Mouse (Mus musculus): Measurements from ENCODE around the gene Cfap77. TPM values are rescaled to one million over a fixed set of nuclear protein-coding genes. Genes with fewer than 3 reads are reported as not detected.

The Cfap77 gene
- polyA plus RNA-seq, 1 experiment: 0.06 TPM

DNA sequence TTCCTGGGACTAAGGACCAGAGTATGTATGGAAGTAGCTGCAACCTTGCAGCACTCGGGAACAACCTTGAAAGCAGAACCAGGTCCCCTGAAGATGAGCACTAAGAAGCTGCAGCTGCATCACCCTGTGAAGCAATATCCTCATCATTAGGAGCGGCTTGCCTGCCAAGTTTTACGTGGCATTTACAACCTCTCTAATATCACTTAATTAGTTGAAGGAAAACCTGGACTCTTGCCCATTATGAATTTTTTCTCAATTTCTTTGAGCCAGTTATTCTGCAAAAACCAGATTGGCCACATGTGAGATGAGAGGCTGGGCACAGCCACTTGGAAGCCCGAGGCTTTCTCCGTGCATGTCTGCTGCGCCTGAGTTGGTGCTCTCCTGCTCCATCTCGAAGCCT, 159.0 kb downstream of the Cfap77 start:
- Histone ChIP-seq H3K4me2 (ENCODE audit: low read depth) (no peak overlapping the region), H3K27me3 (ENCODE audit: control insufficient read depth, insufficient read depth, insufficient read length) (no peaks in the 10 kb centered on the region), H3ac (ENCODE audit: control insufficient read depth, insufficient read length) (no peak overlapping the region), H3K4me3 (no peak overlapping the region), H3K36me3 (ENCODE audit: control insufficient read depth, insufficient read depth) (peaks cover 17% of the 10 kb centered on the region), H3K79me2 (ENCODE audit: control insufficient read depth, insufficient read depth) (no peaks in the 10 kb centered on the region)
- TF ChIP-seq MAX (IDR thresholded peaks at IDR 0.05; ENCODE audit: low read depth): no peak
- no peak for TF ChIP-seq MYOG (IDR thresholded peaks at IDR 0.05; ENCODE audit: control insufficient read depth in 1 of 3, insufficient read depth in 1 of 3, insufficient read length in 2 of 3, low read depth in 2 of 3)
- TF ChIP-seq USF1 (IDR thresholded peaks at IDR 0.05; ENCODE audit: low read depth): no peak

DNA sequence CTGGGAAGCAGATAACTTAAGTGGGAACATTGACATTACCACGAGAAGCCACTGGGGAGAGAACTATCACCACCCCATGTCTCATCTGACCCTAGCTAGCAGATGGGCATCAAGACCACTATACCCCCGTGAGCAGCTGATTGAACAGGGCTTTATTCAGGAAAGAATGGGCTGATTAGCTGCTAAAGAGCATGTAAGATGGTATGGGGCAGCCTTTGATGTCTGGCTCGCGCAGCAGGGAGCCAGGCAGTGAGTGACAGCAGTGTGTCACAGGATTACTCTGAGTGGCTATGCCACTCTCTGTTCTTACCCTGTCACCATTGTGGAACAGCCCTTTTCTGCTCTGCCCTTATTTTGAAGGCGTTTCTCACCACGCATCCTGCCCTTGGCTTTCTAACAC, 161.3 kb downstream of the Cfap77 start:
- Histone ChIP-seq H3K79me2 (ENCODE audit: control insufficient read depth, insufficient read depth) (no peaks in the 10 kb centered on the region), H3ac (ENCODE audit: control insufficient read depth, insufficient read length) (no peak overlapping the region), H3K4me2 (ENCODE audit: low read depth) (no peak overlapping the region), H3K36me3 (ENCODE audit: control insufficient read depth, insufficient read depth) (peaks cover 18% of the 10 kb centered on the region), H3K27me3 (ENCODE audit: control insufficient read depth, insufficient read depth, insufficient read length) (no peaks in the 10 kb centered on the region), H3K4me3 (no peak overlapping the region)
- TF ChIP-seq CEBPB (IDR thresholded peaks at IDR 0.05; ENCODE audit: insufficient read depth, poor library complexity, severe bottlenecking) (no peak), MYOG (IDR thresholded peaks at IDR 0.05; ENCODE audit: control insufficient read depth in 1 of 3, insufficient read depth in 1 of 3, insufficient read length in 2 of 3, low read depth in 2 of 3) (no peak), REST (IDR thresholded peaks at IDR 0.05; ENCODE audit: insufficient read depth, insufficient read length) (no peak), POLR2A (IDR thresholded peaks at IDR 0.05; ENCODE audit: insufficient read length, low read depth) (no peak), MYOD1 (IDR thresholded peaks at IDR 0.05; ENCODE audit: control insufficient read depth in 1 of 3, insufficient read length in 2 of 3, low read depth in 2 of 3) (no peak), SRF (IDR thresholded peaks at IDR 0.05; ENCODE audit: control insufficient read depth, insufficient read length, low read depth) (no peak), POLR2AphosphoS2 (IDR thresholded peaks at IDR 0.05; ENCODE audit: insufficient read length, low read depth) (no peak), TCF3 (IDR thresholded peaks at IDR 0.05; ENCODE audit: insufficient read length, low read depth) (no peak), TCF12 (IDR thresholded peaks at IDR 0.05; ENCODE audit: insufficient read depth, poor library complexity, severe bottlenecking) (no peak), USF1 (IDR thresholded peaks at IDR 0.05; ENCODE audit: low read depth) (no peak), E2F4 (IDR thresholded peaks at IDR 0.05; ENCODE audit: insufficient read depth) (no peak), MAX (IDR thresholded peaks at IDR 0.05; ENCODE audit: low read depth) (no peak)

DNA sequence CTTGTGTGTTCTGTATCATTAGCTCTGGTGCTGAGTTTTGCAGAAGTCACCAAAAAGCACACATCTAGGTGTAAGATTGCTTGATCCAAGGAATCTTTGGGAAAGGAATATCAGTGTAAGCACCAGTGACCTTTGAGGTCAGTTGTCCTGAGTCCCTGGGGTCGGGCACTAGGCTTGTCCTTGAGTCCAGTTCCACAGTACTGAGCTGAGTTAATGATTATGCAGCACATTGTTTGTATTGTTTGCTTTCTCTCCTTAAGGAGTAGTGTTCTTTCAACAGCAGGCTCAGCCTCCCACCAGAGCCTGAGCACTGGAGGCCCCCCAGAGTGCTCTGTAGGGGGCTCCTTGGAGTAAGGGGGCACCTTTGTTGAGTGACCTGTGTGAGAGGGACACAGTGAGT, 162.1 kb downstream of the Cfap77 start:
- TF ChIP-seq REST (IDR thresholded peaks at IDR 0.05; ENCODE audit: insufficient read depth, insufficient read length) (no peak), CEBPB (IDR thresholded peaks at IDR 0.05; ENCODE audit: insufficient read depth, poor library complexity, severe bottlenecking) (no peak), POLR2A (IDR thresholded peaks at IDR 0.05; ENCODE audit: insufficient read length, low read depth) (no peak), MYOG (IDR thresholded peaks at IDR 0.05; ENCODE audit: control insufficient read depth in 1 of 3, insufficient read depth in 1 of 3, insufficient read length in 2 of 3, low read depth in 2 of 3) (no peak), TCF3 (IDR thresholded peaks at IDR 0.05; ENCODE audit: insufficient read length, low read depth) (no peak), E2F4 (IDR thresholded peaks at IDR 0.05; ENCODE audit: insufficient read depth) (no peak), MAX (IDR thresholded peaks at IDR 0.05; ENCODE audit: low read depth) (no peak), USF1 (IDR thresholded peaks at IDR 0.05; ENCODE audit: low read depth) (no peak), POLR2AphosphoS2 (IDR thresholded peaks at IDR 0.05; ENCODE audit: insufficient read length, low read depth) (no peak), MYOD1 (IDR thresholded peaks at IDR 0.05; ENCODE audit: control insufficient read depth in 1 of 3, insufficient read length in 2 of 3, low read depth in 2 of 3) (no peak), SRF (IDR thresholded peaks at IDR 0.05; ENCODE audit: control insufficient read depth, insufficient read length, low read depth) (no peak), TCF12 (IDR thresholded peaks at IDR 0.05; ENCODE audit: insufficient read depth, poor library complexity, severe bottlenecking) (no peak)
- Histone ChIP-seq H3K79me2 (ENCODE audit: control insufficient read depth, insufficient read depth) (no peaks in the 10 kb centered on the region), H3K36me3 (ENCODE audit: control insufficient read depth, insufficient read depth) (peaks cover 18% of the 10 kb centered on the region), H3ac (ENCODE audit: control insufficient read depth, insufficient read length) (no peak overlapping the region), H3K4me3 (no peak overlapping the region), H3K4me2 (ENCODE audit: low read depth) (no peak overlapping the region), H3K27me3 (ENCODE audit: control insufficient read depth, insufficient read depth, insufficient read length) (no peaks in the 10 kb centered on the region)

DNA sequence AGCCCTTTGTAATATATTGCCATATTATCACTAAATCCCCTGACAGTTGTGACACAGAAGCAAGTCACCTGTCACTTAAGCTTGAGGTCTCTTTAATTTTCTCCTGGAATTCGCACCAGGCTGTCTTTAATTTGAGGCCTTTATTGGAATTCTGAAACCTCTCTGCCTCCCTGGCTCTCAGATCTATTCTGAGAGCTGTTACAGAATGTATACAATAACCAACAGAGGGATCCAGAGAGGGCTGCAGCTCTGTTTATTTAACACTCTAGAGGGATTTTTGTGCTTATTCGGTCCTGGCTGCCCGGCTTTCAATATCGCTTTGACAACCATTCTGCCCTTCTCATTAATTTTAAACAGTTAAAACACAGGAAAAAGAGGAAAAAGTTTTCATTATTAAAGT, 170.0 kb downstream of the Cfap77 start:
- Histone ChIP-seq H3K4me2 (ENCODE audit: low read depth) (no peak overlapping the region), H3K79me2 (ENCODE audit: control insufficient read depth, insufficient read depth) (no peaks in the 10 kb centered on the region), H3K27me3 (ENCODE audit: control insufficient read depth, insufficient read depth, insufficient read length) (no peaks in the 10 kb centered on the region), H3ac (ENCODE audit: control insufficient read depth, insufficient read length) (no peak overlapping the region), H3K4me3 (no peak overlapping the region), H3K36me3 (ENCODE audit: control insufficient read depth, insufficient read depth) (peaks cover 34% of the 10 kb centered on the region)
- TF ChIP-seq REST (IDR thresholded peaks at IDR 0.05; ENCODE audit: insufficient read depth, insufficient read length): no peak
- no peak for TF ChIP-seq TCF3 (IDR thresholded peaks at IDR 0.05; ENCODE audit: insufficient read length, low read depth)
- TF ChIP-seq USF1 (IDR thresholded peaks at IDR 0.05; ENCODE audit: low read depth): no peak
- no peak for TF ChIP-seq CEBPB (IDR thresholded peaks at IDR 0.05; ENCODE audit: insufficient read depth, poor library complexity, severe bottlenecking)
- TF ChIP-seq POLR2A (IDR thresholded peaks at IDR 0.05; ENCODE audit: insufficient read length, low read depth): no peak
- no peak for TF ChIP-seq MAX (IDR thresholded peaks at IDR 0.05; ENCODE audit: low read depth)
- TF ChIP-seq MYOD1 (IDR thresholded peaks at IDR 0.05; ENCODE audit: control insufficient read depth in 1 of 3, insufficient read length in 2 of 3, low read depth in 2 of 3): no peak
- no peak for TF ChIP-seq E2F4 (IDR thresholded peaks at IDR 0.05; ENCODE audit: insufficient read depth)
- no peak for TF ChIP-seq SRF (IDR thresholded peaks at IDR 0.05; ENCODE audit: control insufficient read depth, insufficient read length, low read depth)
- no peak for TF ChIP-seq MYOG (IDR thresholded peaks at IDR 0.05; ENCODE audit: control insufficient read depth in 1 of 3, insufficient read depth in 1 of 3, insufficient read length in 2 of 3, low read depth in 2 of 3)
- no peak for TF ChIP-seq TCF12 (IDR thresholded peaks at IDR 0.05; ENCODE audit: insufficient read depth, poor library complexity, severe bottlenecking)
- TF ChIP-seq POLR2AphosphoS2 (IDR thresholded peaks at IDR 0.05; ENCODE audit: insufficient read length, low read depth): no peak
